Mouse (Mus musculus): ENCODE data around the gene Adamtsl2.

GRCm38 (mm10) chr2:27122578-27122977, 43.4 kb downstream of the Adamtsl2 start:
- TF ChIP-seq CTCF (IDR thresholded peaks at IDR 0.05; ENCODE audit: extremely low read depth, insufficient read length, insufficient replicate concordance, low read depth, low read length) (no peak), POLR2A (IDR thresholded peaks at IDR 0.05; ENCODE audit: low read depth, low read length) (no peak)

All from small intestine, adult 2 months (tissue).